Mouse (Mus musculus) bone marrow macrophage, adult 2 months (primary cell): ENCODE measurements around the gene Mrps5. TPM values are rescaled to one million over a fixed set of nuclear protein-coding genes. Genes with fewer than 3 reads are reported as not detected.

Experiments
- H3K27ac ChIP-seq: 2 replicates; pipeline ENCODE4 v1.5.1; 2012; ENCODE audit warnings: low read depth, low read length; ENCODE audit not compliant: insufficient read depth
- H3K4me1 ChIP-seq: 2 replicates; pipeline ENCODE4 v1.6.1; 2012; ENCODE audit warnings: low read length; ENCODE audit not compliant: control insufficient read depth, insufficient read depth
- H3K4me3 ChIP-seq: 2 replicates; pipeline ENCODE4 v1.5.1; 2012; ENCODE audit warnings: mild to moderate bottlenecking, low read length, moderate library complexity; ENCODE audit not compliant: insufficient read depth
- CTCF ChIP-seq: IDR thresholded peaks from 2 replicates; pipeline ENCODE4 v1.5.1; 2012; ENCODE audit warnings: low read depth, mild to moderate bottlenecking, low read length, moderate library complexity
- POLR2A ChIP-seq: IDR thresholded peaks from 2 replicates; pipeline ENCODE4 v1.6.1; 2012; ENCODE audit warnings: mild to moderate bottlenecking, low read depth, low read length, borderline replicate concordance
- polyA plus RNA-seq: library from polyadenylated mRNA; stranded (reverse); fragments of >200 nt; gene quantifications from 2 replicates; pipeline ENCODE4 v1.2.4, GENCODE M21; 2012; ENCODE audit not compliant: missing spikeins, insufficient read depth, insufficient read length

Mrps5 gene
- polyA plus RNA-seq, 1 experiment: 50.9 TPM

GRCm38 (mm10) chr2:127611386-127611785, 24.4 kb downstream of the Mrps5 start:
- TF ChIP-seq POLR2A: no peak
- TF ChIP-seq CTCF: no peak
- Histone ChIP-seq H3K4me1 (no peaks in the 10 kb centered on the region), H3K4me3 (no peak overlapping the region), H3K27ac (no peak overlapping the region)

DNA sequence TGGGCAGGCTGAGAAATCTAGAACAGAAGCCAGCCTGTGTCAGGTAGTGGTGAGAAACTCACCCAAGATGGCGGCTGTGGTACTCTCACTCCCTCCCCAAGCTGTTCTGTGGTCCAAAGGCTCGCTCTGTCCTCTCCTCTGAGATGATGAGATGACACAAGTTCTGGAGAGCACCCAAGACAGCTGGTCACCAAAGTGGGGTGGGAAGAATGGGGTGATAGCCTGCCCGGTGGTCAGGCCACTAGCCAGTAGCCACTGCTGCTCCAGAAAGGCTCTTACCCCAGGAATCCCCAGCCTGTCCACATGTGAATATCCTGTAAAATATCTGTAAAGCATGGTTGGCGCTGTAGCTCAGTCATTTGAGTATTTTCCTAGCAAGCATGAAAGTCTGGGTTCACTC, 25.3 kb downstream of the Mrps5 start:
- Histone ChIP-seq H3K27ac (no peak overlapping the region), H3K4me3 (no peak overlapping the region), H3K4me1 (no peaks in the 10 kb centered on the region)
- TF ChIP-seq POLR2A: no peak
- TF ChIP-seq CTCF: no peak

DNA sequence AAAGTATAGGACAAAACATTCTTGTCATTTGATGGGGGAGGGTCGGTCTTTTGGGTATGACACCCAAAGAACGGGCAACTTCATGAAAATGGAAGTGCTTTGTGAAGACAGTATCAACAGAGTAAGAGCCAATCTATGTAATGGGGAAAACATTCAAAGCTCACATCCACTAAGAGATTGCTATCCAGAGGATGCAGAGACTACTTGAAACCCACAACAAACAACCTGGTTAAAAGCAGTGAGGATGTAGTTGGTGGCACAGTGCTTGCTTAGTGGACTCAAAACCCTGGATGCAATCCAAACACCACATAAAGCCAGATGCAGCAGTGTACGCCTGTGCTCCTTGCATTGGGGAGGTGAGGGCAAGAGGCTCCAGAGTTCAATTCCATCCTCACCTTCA, 32.3 kb downstream of the Mrps5 start:
- H3K27ac ChIP-seq: no peak overlapping the region
- no peak for TF ChIP-seq POLR2A
- TF ChIP-seq CTCF: no peak
- H3K4me3 ChIP-seq: no peak overlapping the region
- no peaks in the 10 kb centered on the region for H3K4me1 ChIP-seq

DNA sequence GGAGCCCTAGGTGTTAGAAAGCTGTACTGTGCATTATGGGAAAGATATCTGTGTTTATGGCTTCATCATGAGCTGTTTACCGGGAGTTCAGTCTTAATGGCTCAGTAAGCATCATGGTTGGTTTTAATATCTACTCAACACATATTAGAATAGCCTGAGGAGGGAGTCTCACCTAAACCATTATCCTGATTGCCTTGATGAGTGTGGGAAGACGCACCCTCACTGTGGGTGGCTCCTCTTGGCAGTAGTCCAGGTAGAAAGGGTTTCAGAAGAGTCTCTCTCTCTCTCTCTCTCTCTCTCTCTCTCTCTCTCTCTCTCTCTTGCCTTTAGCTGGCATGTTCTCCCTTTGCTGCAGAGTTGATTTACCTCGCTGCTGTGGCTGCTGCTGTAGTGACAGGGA, 35.0 kb downstream of the Mrps5 start:
- H3K4me3 ChIP-seq: no peak overlapping the region
- TF ChIP-seq POLR2A (no peak), CTCF (no peak)
- no peak overlapping the region for H3K27ac ChIP-seq
- H3K4me1 ChIP-seq: no peaks in the 10 kb centered on the region

GRCm38 (mm10) chr2:127624786-127625185, 37.8 kb downstream of the Mrps5 start:
- TF ChIP-seq POLR2A: no peak
- no peak for TF ChIP-seq CTCF
- no peak overlapping the region for H3K27ac ChIP-seq

DNA sequence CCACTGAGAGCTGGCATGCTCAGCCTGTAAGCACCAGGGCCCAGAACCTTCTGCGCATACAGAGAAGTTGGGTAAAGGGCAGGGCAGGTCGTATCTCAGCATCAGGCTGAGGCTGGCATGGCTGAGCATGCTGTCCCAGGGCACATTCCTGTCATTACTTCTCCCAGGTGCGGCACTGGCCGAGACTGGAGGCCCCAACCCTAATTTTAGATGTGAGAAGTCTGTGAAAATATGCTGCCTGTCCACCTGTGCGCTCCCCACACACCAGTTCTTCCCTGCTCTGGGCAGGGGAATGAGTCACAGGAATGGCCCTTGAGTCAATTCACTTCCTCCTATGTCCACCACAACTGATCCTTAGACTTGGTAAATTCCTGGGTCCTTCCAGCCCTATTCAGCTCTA, 38.6 kb downstream of the Mrps5 start:
- TF ChIP-seq CTCF (no peak), POLR2A (no peak)
- H3K4me3 ChIP-seq: no peak overlapping the region
- H3K4me1 ChIP-seq: no peaks in the 10 kb centered on the region
- no peak overlapping the region for H3K27ac ChIP-seq

More at GRCm38 (mm10) chr2:127624786-127625185, 37.8 kb downstream of the Mrps5 start:
- H3K4me3 ChIP-seq: no peak overlapping the region
- no peaks in the 10 kb centered on the region for H3K4me1 ChIP-seq

DNA sequence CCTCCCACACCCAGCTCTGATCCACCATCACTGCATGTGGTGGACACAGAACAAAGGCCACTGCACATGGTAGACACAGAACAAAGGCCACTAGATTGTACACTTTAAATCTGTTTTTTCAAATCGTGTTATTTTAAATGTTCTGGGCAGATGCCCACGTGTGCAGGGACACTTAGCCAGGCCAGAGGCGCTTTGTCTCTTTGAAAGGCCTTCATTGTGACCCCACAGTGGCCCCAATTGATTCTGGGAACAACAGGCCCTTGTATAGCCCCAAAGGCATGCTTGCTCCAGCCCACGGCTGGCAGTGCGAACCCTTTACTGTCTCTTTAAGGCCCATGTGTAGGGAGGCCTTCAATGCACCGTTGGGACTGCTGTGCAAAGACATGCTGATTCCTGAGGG, 40.3 kb downstream of the Mrps5 start:
- TF ChIP-seq CTCF: no peak
- no peak for TF ChIP-seq POLR2A
- H3K4me3 ChIP-seq: no peak overlapping the region

DNA sequence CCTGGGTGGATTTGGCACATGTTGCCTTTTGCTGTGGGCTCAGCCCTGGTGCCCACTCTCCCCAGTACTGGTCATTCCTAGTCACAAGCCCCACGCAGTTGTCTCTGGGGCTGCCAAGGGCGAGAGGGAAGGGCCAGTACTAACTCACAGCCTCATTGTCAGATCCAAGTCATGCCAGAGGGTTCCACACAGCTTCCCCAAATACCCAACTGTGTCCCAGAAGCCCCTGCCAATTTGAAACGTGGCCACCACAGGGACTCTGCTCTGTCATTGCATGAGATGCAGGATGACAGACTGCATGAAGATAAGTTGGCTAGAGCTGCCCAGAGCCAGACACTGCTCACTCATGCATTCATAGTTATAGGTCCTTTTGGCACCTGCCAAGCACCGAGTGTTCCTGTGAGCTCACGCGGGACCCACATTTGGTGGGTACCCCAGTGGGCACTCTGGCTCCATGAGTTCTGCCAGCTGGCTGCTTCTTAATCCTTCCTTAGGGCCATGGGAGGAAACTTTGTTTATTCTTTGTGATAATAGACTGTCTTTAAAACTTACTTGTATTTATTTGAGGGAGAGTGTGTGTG, 41.1 kb downstream of the Mrps5 start:
- Histone ChIP-seq H3K4me1 (no peaks in the 10 kb centered on the region), H3K27ac (no peak overlapping the region), H3K4me3 (no peak overlapping the region)
- TF ChIP-seq CTCF (no peak), POLR2A (no peak)

More for the DNA sequence above, 40.3 kb downstream of the Mrps5 start:
- Histone ChIP-seq H3K27ac (no peak overlapping the region), H3K4me1 (no peaks in the 10 kb centered on the region)

DNA sequence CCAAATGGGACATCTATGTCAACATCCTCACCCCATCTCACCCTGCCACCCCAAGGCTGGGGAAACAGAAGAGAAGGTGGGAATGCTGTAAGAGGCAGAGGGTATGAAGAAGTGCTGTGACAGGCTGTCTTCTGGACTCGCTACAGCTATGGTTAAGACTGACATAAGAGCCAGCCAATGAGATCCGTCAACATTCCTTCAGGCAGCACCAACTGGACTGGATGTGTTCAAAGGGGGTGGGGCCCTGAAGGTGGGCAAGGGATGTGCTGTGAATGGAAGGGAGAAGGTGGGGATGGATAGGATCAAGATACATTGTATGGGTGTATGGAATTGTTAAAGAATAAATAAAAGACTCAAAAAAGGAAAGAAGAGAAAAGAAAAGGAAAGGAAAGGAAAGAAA, 45.6 kb downstream of the Mrps5 start:
- H3K4me3 ChIP-seq: no peak overlapping the region
- TF ChIP-seq POLR2A (no peak), CTCF (no peak)
- no peak overlapping the region for H3K27ac ChIP-seq
- no peaks in the 10 kb centered on the region for H3K4me1 ChIP-seq

DNA sequence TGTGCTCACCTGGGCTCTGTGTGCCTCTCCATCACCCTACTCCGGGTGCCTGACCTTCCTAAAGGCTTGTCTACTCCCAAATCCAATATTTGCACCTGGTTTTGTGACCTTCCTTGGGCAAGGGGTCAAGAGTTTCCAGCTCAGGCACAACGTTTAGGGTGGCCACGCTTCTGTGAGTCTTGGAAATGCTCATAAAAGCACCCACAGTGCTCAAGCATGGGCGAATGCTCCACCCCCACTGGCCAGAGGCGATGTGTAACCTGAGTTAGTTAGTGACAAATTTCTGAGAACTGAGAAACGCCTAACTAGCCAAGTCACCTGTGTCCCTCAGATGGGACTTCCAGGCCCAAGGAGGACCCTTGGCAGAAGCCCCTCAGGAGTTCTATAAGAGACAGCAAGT, 48.6 kb downstream of the Mrps5 start:
- Histone ChIP-seq H3K4me1 (no peaks in the 10 kb centered on the region), H3K27ac (no peak overlapping the region), H3K4me3 (no peak overlapping the region)
- no peak for TF ChIP-seq CTCF
- TF ChIP-seq POLR2A: no peak

- Histone ChIP-seq H3K4me3 (no peak overlapping the region), H3K27ac (no peak overlapping the region), H3K4me1 (no peaks in the 10 kb centered on the region)
- no peak for TF ChIP-seq POLR2A
- TF ChIP-seq CTCF: no peak
Measured at GRCm38 (mm10) chr2:127638973-127639372, 52.0 kb downstream of the Mrps5 start.
